Mouse (Mus musculus): ENCODE data around the gene Lpp. TPM values are rescaled to one million over a fixed set of nuclear protein-coding genes. Genes with fewer than 3 reads are reported as not detected.

Gene Lpp
- total and polyA plus RNA-seq, 3 experiments: 0.64 to 1.2 (median 0.68) TPM

DNA sequence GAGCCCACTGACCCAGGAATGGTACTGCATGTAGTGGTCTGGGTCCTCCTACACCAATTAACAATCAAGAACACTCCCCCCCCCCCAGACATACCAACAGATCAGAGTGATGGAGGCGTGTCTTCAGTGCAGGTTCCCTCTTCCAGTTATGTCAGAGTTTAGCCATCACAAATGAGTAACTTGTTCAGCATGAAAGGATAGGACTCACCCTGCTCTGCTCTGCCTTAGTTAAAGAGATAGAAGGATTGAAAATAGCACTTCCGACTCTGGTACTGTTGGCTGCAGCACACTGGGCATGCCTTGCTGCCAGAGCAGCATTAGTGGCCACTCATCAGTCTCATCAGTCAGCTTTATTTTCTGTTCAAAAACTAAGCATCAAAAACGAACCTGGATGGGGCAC, 423.3 kb downstream of the Lpp start:
- no peak overlapping the region for H3K4me3 ChIP-seq (replicated peaks in 1 of 3; ENCODE audit: low read depth in 2 of 3, low read length in 2 of 3, poor library complexity in 1 of 3)
- H3K36me3 ChIP-seq (replicated peaks in 1 of 2; ENCODE audit: control insufficient read depth in 1 of 2, insufficient read depth in 1 of 2, low read length in 1 of 2): no peaks in the 10 kb centered on the region
- in situ Hi-C loops (cut with MboI; ENCODE audit: low pct_ligation_motif_present, low pct_unique_long_range_greater_than_20kb, low sequenced_read_pairs) (no loop called here), dilution Hi-C loops (cut with MboI; ENCODE audit: extremely low pct_ligation_motif_present, extremely low pct_unique_long_range_greater_than_20kb, low sequenced_read_pairs) (no loop called here)
- H3K27me3 ChIP-seq (replicated peaks): no peaks in the 10 kb centered on the region
- no peak for DNase-seq (ENCODE audit: extremely low read depth)
- peaks cover 5 to 13% of the 10 kb centered on the region in 2 experiments; a peak in 3 of 4 replicates for H3K4me1 ChIP-seq (ENCODE audit: control insufficient read depth in 1 of 2, insufficient read depth in 2 of 2)
- no peak overlapping the region for H3K27ac ChIP-seq (ENCODE audit: insufficient read depth, low read depth)
- no peaks in the 10 kb centered on the region for H3K9me3 ChIP-seq (replicated peaks; ENCODE audit: low read length)
- no peak overlapping the region for H3K4me2 ChIP-seq (ENCODE audit: insufficient read depth, low read depth, poor library complexity, severe bottlenecking)
- TF ChIP-seq ETS1 (conservative IDR thresholded peaks at IDR 0.05; ENCODE audit: low read depth, low read length) (no peak), RCOR1 (conservative IDR thresholded peaks at IDR 0.05; ENCODE audit: low read depth, low read length) (no peak), MEF2A (IDR thresholded peaks at IDR 0.05; ENCODE audit: borderline replicate concordance, low read depth, low read length) (no peak), CHD1 (IDR thresholded peaks at IDR 0.05; ENCODE audit: low read depth, low read length) (no peak), SIN3A (IDR thresholded peaks at IDR 0.05; ENCODE audit: low read length) (no peak), MAFK (IDR thresholded peaks at IDR 0.05; ENCODE audit: insufficient replicate concordance, low read length) (no peak), JUN (IDR thresholded peaks at IDR 0.05; ENCODE audit: insufficient read depth, low read depth, low read length) (no peak), ELF1 (IDR thresholded peaks at IDR 0.05; ENCODE audit: low read depth, low read length) (no peak), ZC3H11A (IDR thresholded peaks at IDR 0.05; ENCODE audit: low read depth, low read length) (no peak), NELFE (IDR thresholded peaks at IDR 0.05; ENCODE audit: low read depth, low read length) (no peak), MYC (IDR thresholded peaks at IDR 0.05; ENCODE audit: low read depth, low read length) (no peak), BHLHE40 (IDR thresholded peaks at IDR 0.05; ENCODE audit: low read depth, low read length) (no peak), KAT2A (IDR thresholded peaks at IDR 0.05; ENCODE audit: insufficient replicate concordance, low read length) (no peak), CHD2 (IDR thresholded peaks at IDR 0.05; ENCODE audit: low read length) (no peak), ZMIZ1 (IDR thresholded peaks at IDR 0.05; ENCODE audit: low read depth, low read length) (no peak), PAX5 (IDR thresholded peaks at IDR 0.05; ENCODE audit: low read length) (no peak), USF2 (conservative IDR thresholded peaks at IDR 0.05; ENCODE audit: low read depth, low read length) (no peak), NRF1 (IDR thresholded peaks at IDR 0.05; ENCODE audit: low read depth, low read length) (no peak)
- H3K9ac ChIP-seq (ENCODE audit: insufficient read depth, low read depth): no peak overlapping the region
- no peaks in the 10 kb centered on the region for H3K79me2 ChIP-seq (replicated peaks; ENCODE audit: control insufficient read depth, extremely low read depth, insufficient read depth, poor library complexity, severe bottlenecking)

DNA sequence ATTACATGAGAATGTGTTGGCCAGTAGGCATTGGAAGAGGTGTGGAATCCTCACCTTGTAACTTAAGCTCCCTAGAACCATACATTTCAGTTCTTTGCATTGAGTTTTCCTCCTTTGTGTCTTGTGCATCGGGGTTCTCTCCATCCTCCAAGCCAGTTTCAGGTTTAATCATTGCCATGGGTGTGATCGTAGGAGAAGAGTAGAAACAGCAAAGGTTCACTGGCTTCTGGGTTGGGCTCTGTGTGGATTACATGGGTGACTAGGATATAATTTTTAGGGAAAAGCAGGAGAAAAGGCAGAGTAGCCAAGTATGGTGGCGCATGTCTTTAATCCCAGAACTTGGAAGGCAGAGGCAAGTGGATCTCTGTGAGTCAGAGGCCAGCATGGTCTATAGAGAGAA, 424.1 kb downstream of the Lpp start:
- Histone ChIP-seq H3K79me2 (replicated peaks; ENCODE audit: control insufficient read depth, extremely low read depth, insufficient read depth, poor library complexity, severe bottlenecking) (no peaks in the 10 kb centered on the region), H3K4me3 (replicated peaks in 1 of 3; ENCODE audit: low read depth in 2 of 3, low read length in 2 of 3, poor library complexity in 1 of 3) (no peak overlapping the region), H3K4me1 (ENCODE audit: control insufficient read depth in 1 of 2, insufficient read depth in 2 of 2) (peaks cover 5 to 13% of the 10 kb centered on the region in 2 experiments; a peak in 3 of 4 replicates), H3K27me3 (replicated peaks) (no peaks in the 10 kb centered on the region), H3K27ac (ENCODE audit: insufficient read depth, low read depth) (no peak overlapping the region), H3K4me2 (ENCODE audit: insufficient read depth, low read depth, poor library complexity, severe bottlenecking) (no peak overlapping the region), H3K36me3 (replicated peaks in 1 of 2; ENCODE audit: control insufficient read depth in 1 of 2, insufficient read depth in 1 of 2, low read length in 1 of 2) (no peaks in the 10 kb centered on the region), H3K9ac (ENCODE audit: insufficient read depth, low read depth) (no peak overlapping the region), H3K9me3 (replicated peaks; ENCODE audit: low read length) (peaks cover 4% of the 10 kb centered on the region)
- no peak for DNase-seq (ENCODE audit: extremely low read depth)
- dilution Hi-C loops (cut with MboI; ENCODE audit: extremely low pct_ligation_motif_present, extremely low pct_unique_long_range_greater_than_20kb, low sequenced_read_pairs): no loop called here
- in situ Hi-C loops (cut with MboI; ENCODE audit: low pct_ligation_motif_present, low pct_unique_long_range_greater_than_20kb, low sequenced_read_pairs): no loop called here
- no peak for TF ChIP-seq POLR2A (IDR thresholded peaks at IDR 0.05; ENCODE audit: low read depth, low read length)
- no peak for TF ChIP-seq MAZ (IDR thresholded peaks at IDR 0.05; ENCODE audit: low read depth, low read length)
- no peak for TF ChIP-seq ETS1 (conservative IDR thresholded peaks at IDR 0.05; ENCODE audit: low read depth, low read length)
- TF ChIP-seq HCFC1 (IDR thresholded peaks at IDR 0.05; ENCODE audit: low read depth, low read length): no peak
- TF ChIP-seq ZNF384 (IDR thresholded peaks at IDR 0.05; ENCODE audit: low read depth, low read length): no peak

Measured in CH12.LX (cell line).